Mouse (Mus musculus) CD4-positive, CD25-positive, alpha-beta regulatory T cell, adult 4 months (primary cell): ENCODE measurements around the gene Rmi2. TPM values are rescaled to one million over a fixed set of nuclear protein-coding genes. Genes with fewer than 3 reads are reported as not detected.
A peak's percentile ranks its signal among the peaks of the same experiment; 100 is the strongest.
"Not testable (repeated sequence)": the region's sequence is repeated elsewhere in the genome, so short reads cannot be mapped to it uniquely, and the experiment has no call there.

Experiments used
- ATAC-seq: one replicate; pipeline ENCODE4 v1.8.0; 2017
- polyA plus RNA-seq, 2 experiments: library from polyadenylated mRNA; unstranded; fragments of 100-300 nt; shearing (Covaris generic); gene quantifications; one replicate each; pipeline ENCODE4 v1.2.1; 2017

Gene Rmi2
- polyA plus RNA-seq, 2 experiments from 2014 or later, result 0.67 to 1.6 TPM

DNA sequence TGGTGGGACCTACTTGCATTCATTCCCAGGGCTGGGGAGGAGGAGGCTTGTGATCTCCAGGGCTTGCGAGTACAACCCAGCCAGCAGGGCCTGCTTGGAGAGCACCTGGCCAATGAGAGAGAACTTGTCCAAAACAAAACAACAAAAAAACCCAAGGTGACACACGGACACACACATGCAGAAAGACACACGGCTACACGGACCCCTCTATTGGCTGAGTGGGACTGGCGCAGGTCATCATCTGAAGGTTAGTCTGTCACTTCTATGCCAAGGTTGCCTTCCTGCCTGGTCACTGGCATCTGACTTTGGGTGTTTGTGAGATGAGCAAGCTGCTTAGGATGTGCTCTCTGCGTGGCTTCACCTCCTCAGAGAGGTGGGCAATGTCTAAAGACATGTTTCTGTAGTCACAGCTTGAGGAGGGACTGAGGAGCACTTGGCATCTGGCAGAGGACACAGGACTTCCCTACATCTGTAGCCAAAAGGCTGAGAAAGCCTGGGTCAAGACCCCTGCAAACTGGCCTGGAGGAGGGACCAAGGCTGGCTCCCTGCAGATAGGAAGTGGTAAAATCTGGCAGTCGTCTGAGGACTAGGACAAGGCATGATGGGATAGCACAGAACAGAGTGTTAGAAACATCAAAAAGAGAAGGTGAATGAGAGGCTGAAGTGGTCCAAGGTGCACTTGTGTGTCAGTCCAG, 6.9 kb upstream of the Rmi2 start:
- ATAC-seq, result no peak

DNA sequence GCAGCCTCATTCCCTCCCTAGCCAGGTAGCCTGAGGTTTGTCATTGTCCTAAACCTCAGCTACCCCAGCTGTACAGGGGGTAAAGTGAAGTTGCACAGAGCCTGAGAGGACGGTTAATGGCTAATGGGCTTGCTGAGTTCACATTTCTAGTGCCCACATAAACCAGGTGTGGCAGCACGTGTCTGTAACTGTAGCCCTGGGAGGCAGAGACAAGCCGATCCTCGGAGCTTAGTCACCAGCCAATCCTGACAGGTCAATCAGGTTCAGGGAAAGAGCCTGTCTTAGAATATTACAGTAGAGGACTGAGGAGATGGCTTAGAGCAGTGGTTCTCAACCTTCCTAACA, 6.4 kb upstream of the Rmi2 start:
- ATAC-seq, result no peak

DNA sequence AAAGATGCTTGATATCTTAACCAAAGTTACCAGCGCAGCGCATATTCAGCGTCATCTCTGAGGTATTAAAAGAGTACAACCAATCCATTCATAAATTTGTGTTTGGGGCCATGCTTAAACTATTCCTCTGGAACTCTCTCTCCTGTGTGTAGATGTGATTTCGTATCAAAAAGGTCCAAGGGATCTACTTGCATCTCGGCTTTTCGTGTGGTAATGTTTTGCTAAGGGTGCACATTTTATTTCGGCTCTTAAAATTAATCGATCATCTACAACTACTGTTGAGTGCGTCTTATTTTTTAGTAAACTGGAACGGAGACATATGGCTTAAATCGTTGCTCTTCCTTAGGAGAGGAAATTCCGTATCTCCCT, 333 bp upstream of the Rmi2 start:
- ATAC-seq, result no peak

DNA sequence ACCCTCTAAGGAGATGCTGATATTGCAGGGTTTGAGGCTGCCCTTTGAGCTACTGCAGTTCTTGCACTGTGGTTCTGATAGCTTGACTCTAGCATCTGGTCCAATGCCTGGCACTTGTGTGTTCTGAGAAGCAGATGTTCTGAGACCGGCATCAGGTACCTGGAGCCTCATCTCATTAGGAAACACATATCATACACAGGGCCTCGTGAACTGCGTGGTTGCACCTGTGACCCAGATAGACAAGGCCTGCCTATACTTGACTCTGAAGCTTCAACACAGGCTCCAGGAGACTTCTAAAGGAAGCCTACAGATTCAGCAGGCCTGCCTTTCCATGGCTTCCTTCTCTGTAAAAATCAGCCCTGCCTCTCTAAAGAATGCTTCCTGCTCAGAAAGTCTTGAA, 1.5 kb downstream of the Rmi2 start:
- ATAC-seq, result no peak

DNA sequence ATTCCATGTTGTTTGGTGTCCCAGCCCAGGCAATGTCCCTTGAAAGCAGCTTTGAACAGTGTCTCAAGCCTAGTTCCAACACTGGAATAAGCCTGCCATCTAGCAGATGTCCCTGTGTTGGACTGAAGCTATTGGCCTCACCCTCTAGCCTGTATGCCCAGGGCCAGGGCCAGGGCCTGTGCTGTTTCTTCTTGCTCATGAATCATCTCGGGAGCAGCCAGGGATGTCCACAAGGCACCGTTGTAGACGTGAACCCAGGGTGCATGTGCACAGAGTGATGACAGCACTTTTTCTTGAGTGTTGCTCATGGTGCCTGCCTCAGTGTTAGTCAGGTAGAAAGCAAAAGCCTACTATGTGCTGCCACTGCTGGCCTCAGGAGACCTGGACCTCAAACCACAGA, 2.4 kb downstream of the Rmi2 start:
- no peak for ATAC-seq

DNA sequence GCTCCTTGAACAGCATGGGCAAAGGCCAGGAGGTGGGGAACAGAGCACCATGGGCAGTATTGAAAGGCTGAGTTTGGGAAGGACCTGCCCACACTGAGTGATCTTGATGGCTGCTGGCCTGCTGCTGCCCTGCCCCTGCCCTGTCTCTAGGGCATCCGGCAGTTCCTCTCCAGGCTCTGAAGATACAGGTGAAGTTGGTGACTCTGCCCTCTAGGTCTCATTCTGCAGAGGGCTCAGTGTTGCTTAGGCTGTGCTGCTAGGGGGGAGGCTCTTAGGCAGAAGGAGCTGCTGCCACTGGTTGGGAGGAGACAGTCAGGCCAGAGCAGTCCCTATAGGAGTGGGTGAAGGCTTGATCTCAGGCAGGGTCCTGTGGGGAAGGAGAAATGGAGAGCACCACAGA, 3.0 kb downstream of the Rmi2 start:
- ATAC-seq, result peak; percentile 5

DNA sequence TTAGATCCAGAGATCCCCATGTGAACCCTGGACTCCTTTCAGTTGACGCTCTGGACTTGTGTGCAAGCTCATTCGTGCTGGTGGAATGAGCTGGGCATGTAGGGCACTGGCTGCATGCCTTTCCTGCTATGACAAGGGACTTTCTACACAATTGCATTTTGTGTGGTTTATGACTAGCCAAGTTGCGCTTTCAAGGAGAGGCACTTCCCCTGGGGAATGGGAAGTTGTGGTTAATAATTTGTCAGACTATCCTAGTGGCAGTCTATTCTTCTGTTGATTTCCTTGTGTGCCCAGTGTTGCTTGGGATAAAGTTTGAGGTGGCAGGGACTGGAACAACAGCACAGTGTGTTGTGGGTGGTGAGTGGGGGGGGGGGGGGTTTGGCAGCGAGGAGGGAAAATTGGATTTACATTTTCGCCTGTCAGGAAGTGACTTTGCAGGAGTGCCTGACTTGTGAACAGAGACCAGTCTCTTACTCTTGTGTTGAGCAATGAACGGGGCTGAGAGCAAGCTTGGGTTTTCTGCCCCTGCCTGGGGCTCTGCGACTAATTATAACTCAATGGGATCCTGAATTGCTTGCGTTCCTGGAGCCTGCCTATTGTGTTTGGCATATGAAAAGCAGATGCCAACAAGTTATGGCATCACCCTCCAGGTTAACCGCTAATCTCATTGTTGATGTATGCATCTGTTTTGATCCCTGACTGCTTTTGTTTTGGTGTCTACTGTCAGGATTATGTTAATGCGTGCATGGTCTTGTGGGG, 3.8 kb downstream of the Rmi2 start:
- ATAC-seq, result no peak

DNA sequence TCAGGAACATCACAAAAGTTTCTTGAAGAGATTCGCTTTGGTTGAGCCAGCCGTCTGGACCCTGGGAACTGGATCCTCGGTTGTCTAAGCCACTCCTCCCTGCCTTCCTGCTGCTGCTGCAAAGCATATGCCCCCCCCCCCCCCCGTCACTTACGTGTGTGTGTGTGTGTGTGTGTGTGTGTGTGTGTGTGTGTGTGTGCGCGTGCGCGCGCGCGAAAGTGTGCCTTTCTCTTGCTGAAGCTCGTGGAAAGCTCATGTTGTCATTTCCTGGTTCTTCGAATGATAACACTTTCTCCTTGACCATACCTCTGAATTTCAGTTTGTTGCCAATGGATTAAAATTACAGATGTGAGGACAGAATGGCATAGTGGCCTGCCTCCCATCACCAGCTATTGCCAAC, 5.2 kb downstream of the Rmi2 start:
- no peak for ATAC-seq

DNA sequence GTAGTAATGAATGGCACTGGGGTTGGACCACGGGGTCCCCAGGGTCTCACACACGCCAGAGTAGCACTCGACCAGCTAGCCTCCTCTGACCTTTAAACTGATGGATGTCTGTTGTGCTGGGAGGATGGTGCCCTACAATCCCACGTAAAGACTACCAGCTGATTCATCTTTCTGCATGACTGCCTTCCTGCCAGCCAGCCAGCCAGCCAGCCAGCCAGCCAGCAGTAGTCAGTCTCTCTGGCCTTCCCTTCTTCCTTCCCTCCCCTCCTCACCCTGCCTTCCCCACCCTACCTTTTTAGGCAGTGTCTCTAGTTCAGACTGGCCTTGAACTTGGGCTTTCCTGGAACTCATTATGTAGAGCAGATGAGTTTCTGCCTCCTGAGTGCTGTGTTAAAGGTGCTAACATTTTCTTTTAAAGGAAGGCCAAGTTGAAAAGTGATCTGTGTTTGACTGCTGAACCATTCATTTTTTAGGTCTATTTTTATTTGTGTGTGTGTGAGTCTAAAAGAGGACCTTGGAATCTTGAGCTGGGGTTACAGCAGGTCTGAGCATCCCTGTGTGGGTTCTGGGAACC, 7.5 kb downstream of the Rmi2 start:
- peak; percentile 2 for ATAC-seq

DNA sequence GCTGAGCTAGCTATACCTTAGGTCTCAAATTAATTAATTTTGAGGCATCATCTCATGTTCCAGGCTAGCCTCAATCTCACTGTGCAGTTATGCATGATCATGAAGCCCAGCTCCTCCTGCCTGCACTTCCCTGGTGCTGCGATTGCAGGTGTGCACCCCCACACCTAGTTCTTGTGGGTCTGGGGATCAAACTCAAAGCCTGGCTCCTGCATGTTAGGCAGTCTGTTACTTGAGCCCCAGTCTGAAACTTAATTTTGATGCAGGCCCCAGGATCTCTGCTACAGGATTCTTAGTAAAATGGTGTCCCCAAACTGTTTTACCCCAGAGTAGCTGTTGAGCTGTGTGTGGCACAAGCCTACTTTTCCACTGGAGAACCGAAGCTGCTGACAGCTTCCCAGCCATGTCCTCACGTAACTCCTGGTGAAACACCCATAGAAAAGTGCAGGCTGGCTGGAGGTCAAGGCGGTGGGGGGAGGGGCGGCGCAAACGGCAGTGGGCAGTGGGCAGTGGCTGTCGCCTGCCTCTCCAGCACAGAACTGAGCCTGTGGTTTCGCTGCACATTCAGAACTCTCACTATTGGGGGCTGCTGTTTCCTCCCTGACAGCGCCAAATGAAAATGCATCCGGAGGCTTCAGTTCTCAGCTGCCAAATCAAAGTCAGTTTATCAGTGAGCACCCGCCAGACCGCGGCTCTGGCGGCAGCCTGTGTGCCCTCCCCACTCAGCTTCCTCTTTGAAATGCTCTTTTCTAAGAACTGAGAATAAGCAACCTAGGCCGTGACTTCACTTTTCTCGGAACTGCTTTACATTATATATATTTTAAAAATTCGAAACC, 8.8 kb downstream of the Rmi2 start:
- peak; percentile 87 for ATAC-seq

DNA sequence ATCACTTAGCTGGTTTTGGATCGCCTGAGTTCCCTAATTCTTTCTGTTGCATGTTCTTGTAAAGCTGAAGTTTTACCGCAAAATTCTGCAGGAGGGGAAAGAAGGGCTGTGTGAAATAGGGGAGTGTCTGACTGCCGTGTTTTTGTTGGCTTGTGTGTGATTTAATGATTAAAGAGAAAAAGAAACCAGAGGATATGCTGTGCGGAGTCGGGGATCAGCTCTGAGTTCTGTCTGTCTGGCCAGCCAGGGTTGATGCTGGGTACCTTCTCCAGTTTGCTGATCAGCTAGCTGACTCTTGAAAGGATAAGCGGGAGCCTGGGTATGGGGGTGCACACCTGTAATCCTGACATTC, 9.4 kb downstream of the Rmi2 start:
- peak; percentile 58 for ATAC-seq

DNA sequence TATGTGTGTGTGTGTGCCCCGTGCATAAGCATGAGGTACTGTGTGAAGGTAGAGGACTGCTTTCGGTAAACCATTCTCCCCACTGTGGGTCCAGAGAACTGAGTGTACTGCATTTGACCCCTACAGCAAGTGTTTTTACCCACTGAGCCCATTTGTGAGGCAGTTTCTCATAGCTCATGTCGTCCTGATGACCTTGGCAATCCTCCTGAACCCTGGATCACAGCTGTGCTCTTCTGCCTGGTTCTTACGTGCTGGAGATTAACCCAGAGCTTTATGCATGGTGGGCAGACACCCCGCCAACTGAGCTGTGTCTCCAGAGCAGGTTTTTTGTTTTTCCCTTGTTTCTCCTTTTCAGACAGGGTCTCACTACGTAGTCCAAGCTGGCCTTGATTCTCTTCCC, 11.1 kb downstream of the Rmi2 start:
- ATAC-seq, result no peak

DNA sequence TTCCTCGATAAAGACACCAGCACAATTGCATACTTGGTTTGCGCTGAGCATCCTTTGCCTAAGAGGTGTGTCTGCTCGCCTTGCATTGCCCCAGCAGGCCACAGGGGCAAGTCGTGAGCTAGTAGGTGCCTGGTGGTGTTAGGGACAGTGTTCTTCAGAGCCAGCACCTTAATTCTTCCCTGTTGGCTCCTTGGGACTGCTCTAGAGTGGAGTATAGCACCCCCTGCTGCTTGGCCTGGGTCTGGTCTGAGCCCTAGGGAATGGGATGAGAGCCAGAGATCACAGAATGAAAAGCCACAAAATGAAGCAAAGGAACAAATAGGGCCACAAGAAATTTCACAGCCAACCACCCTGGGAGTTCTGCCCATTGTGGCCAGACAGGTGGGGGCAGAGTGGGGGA, 11.6 kb downstream of the Rmi2 start:
- peak; percentile 35 for ATAC-seq

DNA sequence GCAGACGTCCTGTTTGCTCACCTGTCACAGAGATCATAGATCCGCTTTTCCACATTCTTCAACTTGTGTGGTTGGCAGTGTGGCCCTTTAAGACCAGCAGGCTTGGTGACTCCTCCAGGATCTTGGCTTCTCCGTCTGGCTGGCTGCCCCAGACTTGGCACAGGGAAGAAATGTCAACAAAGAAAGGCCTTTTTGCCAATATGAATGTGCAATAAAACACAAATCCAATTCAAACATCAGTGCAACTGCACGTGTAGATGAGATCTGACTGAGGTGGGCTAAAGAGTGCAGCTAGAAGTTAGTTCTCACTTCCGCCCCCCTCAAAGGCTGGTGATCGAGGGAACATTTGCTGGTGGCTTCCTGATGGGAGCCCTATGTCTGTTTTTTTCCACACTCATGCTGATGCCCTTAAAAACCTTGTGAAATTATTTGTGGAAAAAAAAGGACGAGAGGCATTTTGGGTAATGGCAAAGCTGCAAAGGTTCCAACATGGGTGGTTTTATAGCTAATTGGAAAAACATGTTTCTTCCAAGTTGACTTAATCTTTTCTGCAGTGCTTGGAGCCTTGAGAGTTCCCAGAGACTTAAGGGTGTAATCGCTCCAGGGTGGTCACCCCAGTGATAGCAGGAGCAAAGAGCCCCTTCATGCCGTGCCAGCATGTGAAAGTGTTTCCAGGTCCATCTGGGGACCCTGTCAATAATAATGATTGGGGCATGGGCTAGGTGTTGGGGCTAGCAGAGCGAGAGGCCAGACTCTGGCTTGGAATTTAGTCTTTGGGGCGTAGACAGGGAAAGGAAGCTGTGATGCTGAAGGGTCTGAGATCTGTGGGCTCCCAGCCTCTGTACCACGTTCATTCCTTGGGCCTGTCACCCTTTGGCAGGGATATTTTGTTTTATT, 15.4 kb downstream of the Rmi2 start:
- ATAC-seq, result no peak

DNA sequence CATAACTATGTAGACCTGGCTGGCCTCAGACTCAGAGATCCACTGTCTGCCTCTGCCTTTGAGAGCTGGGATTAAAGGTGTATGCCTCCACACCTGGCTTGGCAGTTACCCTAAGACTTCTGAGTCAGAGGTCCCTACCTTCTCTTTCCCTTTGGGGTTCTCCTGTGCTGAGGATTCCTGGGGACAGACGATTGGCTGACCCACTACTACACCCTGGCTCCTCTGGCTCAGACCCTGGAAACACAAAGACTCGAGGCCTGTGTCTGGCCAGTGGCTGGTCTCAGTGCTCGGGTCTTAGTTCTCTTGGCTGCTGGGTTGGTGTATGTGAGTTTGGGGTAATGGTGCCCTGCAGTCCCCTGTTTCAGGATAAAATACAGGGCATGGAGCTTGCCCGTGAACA, 16.0 kb downstream of the Rmi2 start:
- ATAC-seq, result no peak

DNA sequence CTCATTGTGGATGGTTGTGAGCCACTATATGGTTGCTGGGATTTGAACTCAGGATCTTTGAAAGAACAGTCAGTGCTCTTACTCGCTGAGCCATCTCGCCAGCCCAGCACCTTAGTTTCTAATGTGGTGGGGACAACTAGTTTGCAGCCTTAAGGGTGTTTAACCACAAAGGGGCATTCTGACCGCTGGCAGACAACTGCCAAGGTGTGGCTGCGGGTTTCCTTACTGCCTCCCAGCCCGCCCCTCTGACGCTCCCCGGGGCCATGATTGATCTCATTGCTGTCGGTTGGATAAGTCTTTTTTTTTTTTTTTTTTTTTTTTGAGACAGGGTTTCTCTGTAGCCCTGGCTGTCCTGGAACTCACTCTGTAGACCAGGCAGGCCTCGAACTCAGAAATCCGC, 17.4 kb downstream of the Rmi2 start:
- not testable (repeated sequence) for ATAC-seq

DNA sequence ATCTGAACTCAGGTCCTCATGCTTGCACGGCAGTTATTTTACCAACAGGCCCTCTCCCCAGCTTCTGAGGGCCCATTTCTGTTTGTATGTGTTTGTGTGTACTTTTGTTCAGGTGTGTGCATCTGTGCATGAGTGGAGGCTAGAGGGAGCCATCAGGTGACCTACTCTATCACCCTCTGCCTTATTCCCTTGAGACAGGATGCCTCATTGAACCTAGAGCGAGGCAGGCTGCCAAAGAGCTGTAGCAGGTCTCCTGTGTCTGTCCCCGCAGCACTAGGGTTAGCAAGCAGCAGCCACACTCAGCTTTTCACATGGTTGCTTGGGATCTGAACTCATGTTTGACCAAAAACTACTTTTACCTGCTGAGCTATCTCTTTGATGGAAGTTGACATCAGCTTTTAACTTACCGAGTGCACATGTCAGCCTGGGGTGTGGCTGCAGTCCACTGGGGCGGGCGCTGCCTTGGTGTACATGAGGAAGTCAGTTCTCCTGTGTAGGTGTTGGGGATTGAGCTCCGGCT, 24.9 kb downstream of the Rmi2 start:
- no peak for ATAC-seq

DNA sequence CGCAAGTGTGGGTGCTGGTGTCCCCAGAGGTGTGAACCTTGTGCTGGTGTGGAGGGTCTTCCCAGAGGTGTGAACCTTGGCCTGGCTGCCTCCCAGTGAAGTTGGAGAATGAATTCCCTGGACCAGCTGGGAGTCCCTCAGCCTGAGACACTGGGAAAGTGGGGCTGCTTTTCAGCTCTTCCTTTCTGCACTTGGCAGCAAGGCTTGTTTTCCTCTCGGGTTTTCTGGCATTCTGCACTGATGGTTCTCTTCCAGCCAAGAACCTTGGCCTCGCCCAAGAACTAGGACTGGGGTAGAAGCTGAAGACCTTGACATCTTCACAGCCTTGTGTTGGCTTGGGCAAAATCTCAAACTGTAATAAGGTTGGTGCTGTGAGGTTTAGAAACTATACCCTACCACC, 26.5 kb downstream of the Rmi2 start:
- ATAC-seq, result no peak

DNA sequence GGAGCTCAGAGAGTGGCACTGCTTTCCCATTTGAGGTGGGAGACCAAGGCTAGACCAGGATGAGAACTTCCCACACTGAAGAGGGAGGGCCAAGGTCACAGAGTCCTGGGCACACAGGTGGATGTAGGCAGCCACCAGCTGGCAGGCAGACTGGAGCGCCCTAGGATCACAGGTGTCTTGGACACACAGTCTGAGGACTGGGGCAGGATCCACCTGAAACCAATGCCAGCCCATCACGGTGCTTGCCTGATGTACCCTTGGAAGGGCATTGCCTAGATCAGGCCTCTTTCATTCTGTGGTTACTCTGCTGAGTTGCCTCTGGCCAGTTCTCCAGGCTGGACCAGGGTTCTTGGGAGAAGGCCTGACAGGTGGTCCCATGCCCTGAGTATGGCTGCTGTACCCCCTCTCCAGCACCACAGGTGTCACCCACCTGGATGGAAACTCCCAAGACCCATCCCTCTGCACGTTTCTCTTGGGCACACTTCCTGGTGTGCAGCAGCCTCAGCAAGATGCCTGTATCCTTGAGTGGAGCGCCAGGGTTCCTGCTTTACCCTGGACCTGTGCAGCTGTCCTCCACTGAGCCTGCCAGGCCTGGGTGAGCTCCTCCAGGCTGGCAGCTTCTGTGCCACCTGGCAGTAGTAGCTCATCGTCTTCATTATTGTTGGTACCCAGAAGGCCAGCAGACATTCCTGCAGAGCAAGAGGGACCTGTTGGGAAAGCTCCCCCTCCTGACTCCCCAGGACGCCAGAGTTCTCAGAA, 30.2 kb downstream of the Rmi2 start:
- ATAC-seq, result no peak

DNA sequence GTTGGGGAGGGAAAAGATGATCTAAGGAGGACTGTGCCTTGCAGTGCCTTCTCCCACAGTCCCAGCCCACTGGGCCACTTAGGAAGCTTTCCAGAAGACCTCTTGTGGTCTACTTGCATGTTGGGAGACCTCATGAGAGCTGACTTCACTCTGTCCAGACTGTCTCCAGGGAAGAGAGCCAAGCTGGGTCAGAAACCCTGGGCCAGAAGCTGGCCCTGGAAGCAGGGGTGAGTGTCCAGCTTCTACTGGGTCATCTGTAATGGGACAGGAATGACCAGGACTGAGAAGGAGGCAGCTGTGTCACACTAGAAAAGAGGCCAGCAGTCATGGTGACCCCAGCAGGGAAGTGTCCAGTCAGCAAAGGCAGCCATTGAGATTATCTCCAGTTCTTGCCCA, 30.7 kb downstream of the Rmi2 start:
- ATAC-seq, result no peak

DNA sequence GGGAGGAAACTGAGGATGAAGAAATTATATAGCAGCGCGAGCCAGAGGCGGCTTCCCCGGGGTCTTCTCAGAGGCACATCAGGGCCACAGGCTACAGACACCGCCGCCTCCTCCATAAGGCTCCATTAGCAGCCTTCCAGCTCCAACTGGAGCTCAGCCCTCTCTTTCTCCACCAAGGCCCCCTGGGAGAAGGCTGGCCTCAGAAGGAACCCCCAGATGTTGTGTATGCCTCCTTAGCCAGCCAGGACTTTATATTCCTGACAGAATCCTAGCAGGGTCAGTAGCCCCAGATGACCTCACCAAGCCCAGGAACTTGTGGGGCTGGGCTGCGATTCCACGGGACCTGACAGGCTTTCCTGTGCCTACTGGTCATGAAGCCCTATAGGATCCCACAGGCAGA, 32.0 kb downstream of the Rmi2 start:
- no peak for ATAC-seq

DNA sequence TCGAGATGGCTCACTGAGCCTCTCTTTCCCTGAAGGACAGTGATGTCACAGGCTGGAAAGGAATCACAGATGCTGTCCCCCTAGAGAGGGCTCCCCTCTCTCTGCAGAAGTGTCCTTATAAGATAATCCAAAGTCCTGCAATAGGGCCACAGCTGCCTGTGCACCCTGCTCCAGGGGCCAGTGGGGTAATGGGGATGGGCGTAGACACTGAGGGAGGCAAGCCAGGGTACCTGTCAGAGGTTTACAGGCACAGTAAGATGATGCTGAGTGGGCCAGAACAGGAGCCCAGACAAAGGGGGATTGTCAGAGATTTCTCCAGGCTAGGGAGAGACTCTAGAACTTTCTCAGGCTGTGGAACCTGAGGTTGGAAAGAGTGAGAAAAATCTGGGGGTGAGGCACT, 32.6 kb downstream of the Rmi2 start:
- ATAC-seq, result no peak
